Mouse (Mus musculus) MN1 (cell line): Measurements from ENCODE around the gene Kctd7.
A peak's percentile ranks its signal among the peaks of the same experiment; 100 is the strongest.

ENCODE experiments used
- DNase-seq: peaks from one replicate; pipeline ENCODE4 v3.0.0-alpha.2; 2016; ENCODE audit warnings: low spot score

Kctd7 gene

GRCm38 (mm10) chr5:130144334-130145312 lies at the start of gene Kctd7:
Gene Kctd7 (plus strand): TSS chr5:130144861.
- DNase-seq = peak; percentile 100

DNA sequence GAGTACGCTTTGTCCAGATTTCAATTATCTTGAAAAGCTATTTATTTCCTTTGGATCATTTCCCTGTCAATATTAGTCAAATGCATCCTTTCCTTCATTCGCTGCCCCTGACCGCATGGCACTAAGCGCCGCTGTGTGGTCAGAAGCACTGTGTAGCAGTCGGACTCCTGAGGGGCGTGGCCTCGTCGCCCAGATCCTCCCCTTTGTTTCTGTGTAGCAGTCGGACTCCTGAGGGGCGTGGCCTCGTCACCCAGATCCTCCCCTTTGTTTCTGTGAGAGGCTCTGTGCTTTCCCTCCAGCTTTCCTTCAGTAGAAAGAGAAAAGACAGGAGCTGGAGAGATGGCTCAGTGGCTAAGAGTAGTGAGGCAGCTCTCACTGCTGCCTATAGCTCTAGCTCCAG lies 47.9 kb upstream of the Kctd7 start:
- DNase-seq = no peak

GRCm38 (mm10) chr5:130097837-130098236 lies 46.8 kb upstream of the Kctd7 start:
- DNase-seq = no peak

DNA sequence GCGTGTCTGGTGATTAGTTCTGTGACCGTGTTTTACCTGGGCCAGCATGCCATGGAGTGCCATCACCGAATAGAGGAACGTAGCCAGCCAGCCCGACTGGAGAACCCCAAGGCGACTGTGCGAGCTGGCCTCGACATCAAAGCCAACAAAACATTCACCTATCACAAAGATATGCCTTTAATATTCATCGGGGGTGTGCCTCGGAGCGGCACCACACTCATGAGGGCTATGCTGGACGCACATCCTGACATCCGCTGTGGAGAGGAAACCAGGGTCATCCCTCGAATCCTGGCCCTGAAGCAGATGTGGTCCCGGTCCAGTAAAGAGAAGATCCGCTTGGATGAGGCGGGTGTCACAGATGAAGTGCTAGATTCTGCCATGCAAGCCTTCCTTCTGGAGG lies 42.9 kb upstream of the Kctd7 start:
- no peak for DNase-seq

DNA sequence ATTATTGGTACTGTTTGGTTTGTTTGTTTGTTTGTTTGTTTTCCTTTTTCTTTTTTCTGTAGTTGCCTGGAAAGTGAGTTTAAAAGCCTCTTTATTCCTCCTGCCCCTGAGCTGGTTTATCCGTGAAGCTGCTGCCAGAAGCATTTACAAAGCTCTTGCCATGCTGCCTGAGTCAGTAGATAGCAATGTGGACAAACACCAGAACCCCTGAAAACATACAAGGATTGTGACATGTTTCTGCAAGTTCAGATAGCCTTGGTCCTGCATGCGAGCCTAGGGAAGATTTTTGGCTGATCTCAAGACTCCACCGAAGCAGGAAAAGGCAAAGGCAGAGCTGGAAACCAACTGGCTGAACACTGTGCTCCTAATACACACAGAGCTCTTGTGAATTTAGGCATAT lies 35.3 kb upstream of the Kctd7 start:
- peak; percentile 21 for DNase-seq

DNA sequence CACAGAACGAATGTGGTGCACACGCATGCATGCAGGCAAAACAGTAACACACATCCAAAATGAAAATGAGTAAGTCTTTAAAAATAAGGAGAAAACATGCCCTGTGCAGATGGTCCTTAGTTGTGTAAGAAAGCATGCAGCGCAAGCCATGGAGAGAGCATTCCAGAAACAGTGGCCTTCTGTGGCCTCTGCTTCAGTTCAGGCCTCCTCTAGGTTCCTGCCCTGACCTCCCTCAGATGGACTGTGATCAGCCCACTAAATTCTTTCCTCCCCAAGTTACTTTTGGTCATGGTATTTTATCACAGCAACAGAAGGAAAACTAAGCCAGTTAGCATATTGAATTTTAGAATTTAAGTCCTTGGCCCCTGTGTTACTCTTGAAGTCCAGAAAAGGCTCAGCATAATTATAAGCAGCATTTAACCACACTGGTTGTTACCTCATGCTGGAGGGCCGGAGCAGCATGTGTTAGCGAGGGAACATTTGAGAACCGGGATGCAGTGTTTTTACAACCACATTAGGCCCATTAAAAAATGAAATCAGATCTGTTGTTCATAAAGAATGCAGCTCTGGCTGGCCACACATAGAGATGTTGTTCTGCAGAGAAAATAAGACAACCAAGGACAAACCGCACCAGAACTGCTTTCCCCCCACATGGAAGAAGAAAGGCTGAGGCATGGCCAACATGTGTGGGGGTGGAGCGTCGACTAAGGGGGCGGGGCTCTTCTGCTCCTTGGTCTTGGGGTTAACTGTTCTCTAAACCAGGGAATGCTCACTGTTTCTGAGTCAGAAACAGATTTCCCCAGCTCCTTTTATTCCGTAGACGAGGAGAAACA lies 33.8 kb upstream of the Kctd7 start:
- DNase-seq = no peak

DNA sequence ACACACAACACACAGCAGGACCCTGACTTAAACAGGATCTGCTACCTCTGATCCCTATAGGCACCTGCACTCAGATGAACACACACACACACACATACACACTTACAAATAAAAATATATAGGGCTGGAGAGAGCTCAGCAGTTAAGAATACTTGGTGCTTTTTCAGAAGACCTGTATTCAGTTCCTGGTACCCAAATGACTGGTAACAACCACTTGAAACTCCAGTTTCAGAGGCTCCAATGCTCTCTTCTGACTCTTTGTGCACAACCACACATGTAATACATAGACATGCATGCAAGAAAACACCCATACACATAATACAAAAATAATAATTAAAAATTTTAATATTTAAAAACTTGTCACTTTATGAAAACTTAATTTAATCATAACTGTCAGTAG lies 32.0 kb upstream of the Kctd7 start:
- DNase-seq = no peak

- no peak for DNase-seq
These were observed 28.5 kb upstream of the Kctd7 start for GRCm38 (mm10) chr5:130116116-130116515.

DNA sequence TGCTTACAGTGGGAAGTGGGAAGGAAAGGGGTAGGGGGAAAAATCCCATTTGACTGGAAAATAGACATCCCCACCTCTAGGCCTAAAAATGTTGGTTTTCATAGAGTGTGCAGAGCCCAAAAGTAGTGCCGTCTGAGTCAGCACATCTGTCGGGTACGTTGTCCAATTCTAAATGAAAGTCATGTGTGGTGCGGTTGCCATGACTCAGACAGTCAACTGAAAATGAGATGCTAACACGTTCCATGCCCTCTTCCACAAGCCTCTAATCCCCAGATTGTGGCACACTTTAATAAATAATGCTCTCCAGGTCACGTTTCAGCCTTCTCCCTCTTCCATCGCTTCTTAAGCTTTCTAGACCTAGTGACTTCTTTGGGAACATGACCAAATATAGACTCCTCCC lies 27.8 kb upstream of the Kctd7 start:
- no peak for DNase-seq

GRCm38 (mm10) chr5:130117932-130118331 lies 26.7 kb upstream of the Kctd7 start:
- DNase-seq = no peak

DNA sequence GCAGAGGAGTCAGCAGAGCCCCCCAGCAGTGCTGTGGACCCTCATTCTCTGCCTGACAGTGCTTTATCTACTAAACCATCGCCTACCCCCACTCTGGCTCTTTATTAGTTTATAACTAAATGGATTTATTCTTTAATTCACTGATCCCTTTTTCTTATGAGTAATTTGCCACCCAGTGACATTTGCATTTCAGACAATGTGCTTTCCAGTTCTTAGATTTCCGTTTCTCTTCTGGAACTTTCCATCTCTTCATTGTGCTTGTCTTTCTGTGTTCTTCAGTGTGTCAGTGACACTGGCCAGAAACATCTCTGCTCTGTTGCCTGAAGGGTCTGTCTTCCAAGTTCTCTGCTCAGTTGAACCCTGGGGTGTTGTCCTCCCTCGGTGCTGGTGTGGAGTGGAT lies 25.4 kb upstream of the Kctd7 start:
- DNase-seq = no peak

DNA sequence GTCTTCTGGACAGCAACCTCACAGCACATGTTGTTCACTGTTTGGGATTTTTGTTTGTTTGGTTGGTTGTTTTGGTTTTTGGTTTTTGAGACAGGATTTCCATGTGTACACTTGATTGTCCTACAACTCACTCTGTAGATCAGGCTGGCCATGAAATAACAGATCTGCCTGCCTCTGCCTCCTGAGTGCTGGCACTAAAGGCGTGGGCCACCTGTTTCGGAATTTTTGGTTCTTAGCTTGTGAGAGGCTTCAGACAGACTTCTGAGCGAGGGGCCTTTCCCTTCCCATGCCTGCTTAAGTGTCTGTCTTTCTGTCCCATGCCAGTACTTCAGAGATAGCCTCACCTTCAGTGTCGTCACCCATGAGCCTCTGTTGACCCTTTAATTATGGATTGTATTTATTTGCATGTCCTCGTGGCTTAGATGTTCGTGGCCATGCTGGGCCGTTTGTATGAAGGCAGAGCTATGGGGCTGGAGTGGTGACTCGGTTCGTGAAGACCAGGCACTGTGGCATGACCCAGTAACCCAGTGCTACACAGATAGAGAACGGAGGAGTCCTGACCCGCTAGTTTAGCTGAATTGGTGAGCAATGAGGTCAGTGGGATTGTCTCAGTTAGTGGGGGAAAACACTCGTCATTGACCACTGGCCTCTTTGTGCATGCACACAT lies 24.5 kb upstream of the Kctd7 start:
- no peak for DNase-seq

DNA sequence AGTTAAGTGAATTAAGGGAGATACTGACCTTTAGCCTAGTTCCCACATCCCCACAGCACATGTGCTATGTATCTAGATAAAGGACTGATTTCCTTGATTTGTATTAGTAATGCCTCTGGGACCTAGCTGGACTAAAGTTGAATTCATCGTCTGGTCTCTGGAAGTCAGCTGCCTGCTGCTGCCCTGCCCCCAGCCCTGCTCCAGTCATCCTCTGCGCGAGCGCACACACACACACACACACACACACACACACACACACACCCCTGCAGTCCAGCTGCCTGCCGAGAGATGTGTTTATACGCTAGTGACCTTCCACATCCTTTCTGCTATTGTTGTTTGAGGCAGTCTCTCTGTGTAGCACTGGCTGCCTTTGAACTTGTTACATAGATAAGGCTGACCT lies 23.8 kb upstream of the Kctd7 start:
- DNase-seq = peak; percentile 87

DNA sequence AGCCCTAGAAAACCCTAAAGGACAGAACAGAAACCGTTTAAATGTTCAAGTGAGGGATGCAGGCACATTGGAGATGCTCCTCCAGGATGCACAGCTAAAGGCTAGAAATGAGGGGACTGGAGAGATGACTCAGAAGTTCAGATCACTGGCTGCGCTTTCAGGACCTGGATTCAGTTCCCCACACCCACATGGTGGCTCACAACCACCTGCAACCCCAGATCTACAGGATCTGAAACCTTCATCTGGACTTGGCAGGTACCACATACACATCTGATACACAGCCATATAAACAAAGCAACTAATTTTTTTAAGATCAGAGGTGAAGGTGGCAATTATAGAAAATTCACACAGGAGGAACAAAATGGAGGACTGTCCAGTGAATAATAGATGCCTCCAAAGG lies 22.3 kb upstream of the Kctd7 start:
- DNase-seq = no peak

GRCm38 (mm10) chr5:130124271-130124670 lies 20.4 kb upstream of the Kctd7 start:
- DNase-seq = no peak

- DNase-seq = peak; percentile 46
These were observed 15.8 kb upstream of the Kctd7 start for GRCm38 (mm10) chr5:130128686-130129523.

DNA sequence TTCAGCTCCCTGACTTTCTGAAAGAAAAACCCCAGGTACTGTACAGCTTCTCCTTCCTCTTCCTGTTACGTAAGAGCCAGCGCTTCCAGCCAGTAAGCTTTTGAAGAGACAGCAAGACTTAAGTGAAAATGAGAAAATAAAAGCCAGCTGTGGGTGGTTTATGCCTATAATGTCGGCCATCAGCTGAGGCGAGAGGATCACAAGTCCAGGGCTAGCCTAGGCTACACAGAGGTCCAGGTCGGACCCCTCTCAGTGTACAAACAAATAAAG lies 15.2 kb upstream of the Kctd7 start:
- DNase-seq = no peak

DNA sequence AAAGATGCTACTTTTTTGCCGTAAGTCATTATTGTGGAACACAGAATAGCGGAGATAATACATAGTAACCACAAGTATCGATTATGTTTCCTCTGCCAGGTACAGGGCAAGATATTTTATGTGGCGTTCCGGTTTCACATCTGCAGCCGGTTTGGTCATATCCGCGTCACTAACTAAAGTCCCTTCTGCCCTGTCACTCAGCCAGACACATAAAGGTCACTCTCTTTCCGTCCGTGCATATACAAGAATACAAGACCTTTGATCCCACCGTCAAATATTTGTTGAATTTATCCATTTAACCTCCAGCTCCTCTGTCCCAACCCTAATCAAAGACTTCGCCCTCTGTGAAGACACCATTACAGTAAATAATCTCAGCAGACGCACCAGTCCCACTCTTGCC lies 8.1 kb upstream of the Kctd7 start:
- no peak for DNase-seq

DNA sequence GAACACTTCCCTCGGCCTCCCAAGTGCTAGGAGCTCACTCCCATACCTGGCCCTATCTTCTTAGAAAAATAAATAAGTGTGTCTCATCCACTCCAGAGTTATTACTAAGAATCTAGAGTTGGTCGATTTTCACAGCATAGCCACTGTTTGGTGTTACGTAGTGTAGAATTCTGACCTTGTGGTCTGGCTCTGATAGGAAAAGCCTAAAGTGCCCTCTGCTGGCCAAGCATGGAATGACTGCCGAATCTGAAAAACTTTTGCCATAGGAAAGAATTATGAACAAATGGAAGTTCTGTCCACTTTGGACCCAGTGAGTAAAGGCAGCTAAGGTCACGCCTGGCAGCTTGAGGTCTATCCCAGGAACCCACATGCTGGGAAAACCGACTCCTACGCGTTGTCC lies 5.3 kb upstream of the Kctd7 start:
- peak; percentile 82 for DNase-seq

DNA sequence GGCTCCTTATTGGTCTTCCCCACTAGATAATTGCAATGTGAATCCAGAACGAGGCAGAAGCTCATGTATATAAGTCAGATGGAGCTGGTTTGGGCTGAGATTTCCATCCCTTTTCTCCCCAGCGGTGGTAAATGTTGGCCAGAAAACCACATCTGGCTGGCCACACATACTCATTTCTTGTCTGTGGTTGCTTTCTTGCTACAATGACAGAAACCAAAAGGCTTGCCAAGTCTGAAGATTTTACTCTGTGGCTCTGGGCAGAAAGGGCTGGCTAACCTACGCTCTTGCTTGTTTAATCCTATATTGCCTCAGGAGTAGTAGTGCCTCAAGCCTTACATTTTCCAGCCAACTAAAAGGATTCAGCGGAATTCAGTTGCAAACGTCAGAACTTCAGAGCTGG lies 3.5 kb upstream of the Kctd7 start:
- DNase-seq = no peak

DNA sequence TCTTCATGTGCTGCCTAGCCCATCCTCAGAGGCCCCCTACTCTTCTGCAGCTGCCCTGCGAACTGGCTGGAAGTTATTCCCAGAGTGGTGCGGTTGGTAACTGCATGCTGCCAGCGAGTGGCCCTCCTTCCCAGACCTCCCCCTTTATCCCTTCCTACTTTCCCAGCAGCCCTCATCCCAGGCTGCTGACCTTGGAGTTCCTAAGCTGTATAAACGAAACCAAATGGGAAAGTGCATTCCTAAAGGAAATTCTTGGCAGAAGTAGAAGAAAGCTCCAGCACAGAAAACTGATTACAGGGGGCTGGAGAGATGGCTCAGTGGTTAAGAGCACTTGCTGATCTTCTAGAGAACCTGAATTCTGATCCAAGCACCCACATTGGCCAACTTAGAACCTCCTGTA lies 2.6 kb upstream of the Kctd7 start:
- no peak for DNase-seq

- peak; percentile 80 for DNase-seq
These were observed 1.6 kb upstream of the Kctd7 start for GRCm38 (mm10) chr5:130143101-130143500.
